Mouse (Mus musculus) adrenal gland, postnatal 14 days (tissue): ENCODE measurements at regions not wholly inside any gene's neighbourhood (a gene's known extent, or its start where the extent isn't known, plus 50 kb on each side); places are given as distances from the start of the nearest gene placed in this dataset.

ENCODE experiments used
- DNase-seq: peaks from one replicate; pipeline ENCODE4 v3.0.0; 2021; ENCODE audit warnings: mixed read lengths

GRCm38 (mm10) chr4:9033106-9033642, 794.3 kb upstream of the Car8 start:
- DNase-seq = no peak

- DNase-seq = no peak
Observed at GRCm38 (mm10) chr4:9031634-9032033, 792.8 kb upstream of the Car8 start.

GRCm38 (mm10) chr4:9028946-9029345, 790.1 kb upstream of the Car8 start:
- no peak for DNase-seq

GRCm38 (mm10) chr4:9028475-9028874, 789.6 kb upstream of the Car8 start:
- peak; percentile 33 for DNase-seq

GRCm38 (mm10) chr4:9027798-9028404, 789.1 kb upstream of the Car8 start:
- peak; percentile 93 for DNase-seq

- DNase-seq = no peak
Observed at GRCm38 (mm10) chr4:9027383-9027782, 788.5 kb upstream of the Car8 start.

- DNase-seq = no peak
Observed at GRCm38 (mm10) chr4:9026841-9027240, 788.0 kb upstream of the Car8 start.

- DNase-seq = peak; percentile 26
Observed at GRCm38 (mm10) chr4:9025821-9026470, 787.1 kb upstream of the Car8 start.

- no peak for DNase-seq
Observed at GRCm38 (mm10) chr4:9024216-9024925, 785.5 kb upstream of the Car8 start.

GRCm38 (mm10) chr4:9019241-9020110, 780.6 kb upstream of the Car8 start:
- DNase-seq = no peak

GRCm38 (mm10) chr4:9018236-9018635, 779.4 kb upstream of the Car8 start:
- DNase-seq = no peak

GRCm38 (mm10) chr4:9016504-9017040, 777.7 kb upstream of the Car8 start:
- no peak for DNase-seq

- peak; percentile 60 for DNase-seq
Observed at GRCm38 (mm10) chr4:9015528-9016503, 777.0 kb upstream of the Car8 start.

GRCm38 (mm10) chr4:9014986-9015385, 776.1 kb upstream of the Car8 start:
- DNase-seq = no peak

- no peak for DNase-seq
Observed at GRCm38 (mm10) chr4:9012787-9013186, 773.9 kb upstream of the Car8 start.

GRCm38 (mm10) chr4:9011952-9012351, 773.1 kb upstream of the Car8 start:
- DNase-seq = no peak

- DNase-seq = peak; percentile 51
Observed at GRCm38 (mm10) chr4:9011129-9011518, 772.3 kb upstream of the Car8 start.

GRCm38 (mm10) chr4:9010381-9011128, 771.7 kb upstream of the Car8 start:
- peak; percentile 34 for DNase-seq

- no peak for DNase-seq
Observed at GRCm38 (mm10) chr4:9009656-9010055, 770.8 kb upstream of the Car8 start.
